Mouse (Mus musculus) common myeloid progenitor, adult 5-6 weeks (primary cell): Measurements from ENCODE around the gene Nup210l. TPM values are rescaled to one million over a fixed set of nuclear protein-coding genes. Genes with fewer than 3 reads are reported as not detected.

ENCODE experiments used
- ATAC-seq: replicated peaks from 2 replicates; pipeline ENCODE4 v1.8.0; 2016; ENCODE audit warnings: low read depth, mild to moderate bottlenecking, moderate TSS enrichment, inconsistent platforms; ENCODE audit not compliant: poor library complexity, severe bottlenecking
- total RNA-seq: library from RNA; stranded (forward); fragments of 200-1000, 187-1606 nt; gene quantifications from 2 replicates; pipeline ENCODE4 v1.2.3, GENCODE M21; 2017

The Nup210l gene
- total RNA-seq, 1 experiment from 2014 or later, result 0.27 TPM

DNA sequence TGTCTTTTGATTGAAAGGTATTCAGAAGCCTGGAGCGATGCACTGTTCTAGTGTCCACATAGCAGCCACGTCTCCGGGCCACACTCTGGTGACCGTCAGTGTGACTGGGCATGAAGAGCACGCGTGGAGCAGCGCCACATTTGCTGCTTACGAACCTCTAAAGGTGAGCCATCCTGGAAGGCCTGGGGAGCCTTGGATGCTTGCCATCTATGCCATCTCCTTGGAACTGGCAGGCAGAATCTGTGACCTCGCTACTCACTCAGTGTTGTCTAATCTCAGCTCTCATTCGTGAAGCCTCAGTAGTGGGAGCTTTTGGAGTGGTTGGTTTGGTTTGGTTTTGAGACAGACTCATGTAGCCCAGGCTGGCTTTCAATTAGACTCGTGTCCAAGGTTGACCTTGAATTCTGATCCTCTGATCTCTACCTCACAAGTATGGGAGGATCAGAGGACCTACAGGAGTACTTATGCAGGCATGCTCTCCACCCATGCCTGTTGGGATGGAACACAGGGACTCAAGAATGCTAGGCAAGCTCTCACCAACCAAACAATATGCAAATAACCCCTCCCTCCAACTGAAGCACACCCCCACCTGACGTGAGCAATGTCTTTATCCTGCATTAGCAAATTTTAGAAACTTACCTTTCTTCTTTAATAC lies 47.3 kb downstream of the Nup210l start:
- no peak for ATAC-seq

GRCm38 (mm10) chr3:90155996-90156395 lies 52.1 kb downstream of the Nup210l start:
- ATAC-seq, result peak; percentile 82

- ATAC-seq, result no peak
Observed at GRCm38 (mm10) chr3:90159757-90160156, 55.8 kb downstream of the Nup210l start.

- no peak for ATAC-seq
Observed at GRCm38 (mm10) chr3:90161541-90161940, 57.6 kb downstream of the Nup210l start.

DNA sequence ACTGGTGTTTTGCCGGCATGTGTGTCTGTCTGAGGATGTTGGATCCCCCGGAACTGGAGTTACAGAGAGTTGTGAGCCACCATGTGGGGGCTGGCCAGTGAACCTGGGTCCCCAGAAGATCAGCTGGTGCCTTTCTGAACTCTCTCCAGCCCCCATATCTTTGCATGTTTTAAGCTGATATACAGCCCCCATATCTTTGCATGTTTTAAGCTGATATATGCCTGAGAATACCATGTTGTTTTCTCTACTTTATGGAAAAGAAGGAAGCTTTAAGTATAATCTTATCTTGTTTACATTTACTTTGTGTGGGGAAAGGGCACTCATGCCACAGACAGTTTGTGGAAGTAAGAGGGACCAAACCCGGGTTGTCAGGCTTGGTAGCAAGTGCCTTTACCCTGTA lies 75.6 kb downstream of the Nup210l start:
- ATAC-seq, result no peak

DNA sequence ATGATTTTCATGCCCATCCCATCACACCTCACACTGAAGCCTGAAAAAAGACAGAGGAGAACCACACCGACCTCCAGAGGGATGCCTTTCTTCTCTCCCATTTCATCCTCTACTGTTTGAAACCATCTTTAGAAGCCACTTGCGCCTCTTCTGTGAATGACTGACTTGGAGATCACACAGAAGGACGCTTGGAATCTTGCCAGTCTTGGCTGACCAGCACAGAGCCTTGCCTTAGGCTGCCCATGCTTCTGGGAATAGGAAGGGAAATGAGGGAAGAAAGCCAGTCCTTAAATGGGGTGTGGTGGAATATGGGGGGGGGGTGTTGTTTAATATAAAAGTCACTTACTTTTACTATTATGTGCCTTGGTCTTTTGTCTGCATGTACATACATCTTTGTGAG lies 79.6 kb downstream of the Nup210l start:
- no peak for ATAC-seq

DNA sequence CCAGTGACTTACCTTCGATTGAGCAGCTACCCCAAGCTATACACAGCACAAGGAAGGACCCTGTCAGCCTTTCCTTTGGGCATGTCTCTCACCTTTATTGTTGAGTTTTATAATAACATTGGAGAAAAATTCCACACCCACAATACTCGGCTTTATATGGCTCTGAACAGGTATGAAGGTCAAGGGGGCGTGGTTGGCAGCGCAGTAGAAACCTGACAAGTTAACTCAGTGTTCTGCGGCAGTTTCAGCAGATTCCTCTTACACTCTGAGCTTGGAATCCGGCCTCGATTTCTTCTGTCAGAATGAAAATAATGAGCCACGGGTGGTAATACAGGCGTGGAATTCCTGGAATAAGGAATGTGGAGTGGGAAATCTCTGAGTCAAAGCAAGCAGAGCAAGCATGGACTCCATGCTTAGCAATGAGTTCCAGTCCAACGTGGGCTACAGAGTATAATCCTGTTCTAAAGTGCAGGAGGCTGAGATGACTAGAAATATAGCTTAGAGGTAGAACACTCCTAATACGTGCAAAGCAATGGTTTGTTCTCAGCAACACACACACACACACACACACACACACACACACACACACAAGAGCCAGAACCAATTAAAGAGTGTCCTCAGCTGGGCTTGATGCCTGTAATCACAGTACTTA lies 87.1 kb downstream of the Nup210l start:
- no peak for ATAC-seq

GRCm38 (mm10) chr3:90194759-90195158 lies 90.8 kb downstream of the Nup210l start:
- ATAC-seq, result no peak

- ATAC-seq, result no peak
Observed at GRCm38 (mm10) chr3:90195644-90196043, 91.7 kb downstream of the Nup210l start.

GRCm38 (mm10) chr3:90197548-90197947 lies 93.6 kb downstream of the Nup210l start:
- ATAC-seq, result no peak

DNA sequence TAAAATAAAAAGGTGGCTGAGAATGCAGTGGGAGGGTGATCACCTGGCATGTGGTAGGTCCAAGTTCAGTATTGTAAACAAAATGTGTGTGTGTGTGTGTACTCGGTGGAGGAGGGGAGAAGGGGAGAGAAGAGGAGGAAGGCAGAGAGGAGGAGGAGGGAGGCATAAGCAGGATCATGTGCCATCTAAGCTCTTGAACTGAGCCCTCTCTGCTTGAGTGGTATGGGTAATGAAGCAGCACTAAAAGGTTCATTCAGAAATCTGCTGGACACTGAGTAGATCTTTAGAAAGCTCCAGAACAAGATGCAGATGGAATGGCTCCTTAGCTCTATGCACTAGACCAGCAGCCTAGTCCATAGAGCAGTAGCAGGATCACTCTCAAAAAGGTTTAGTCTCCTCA lies 99.0 kb downstream of the Nup210l start:
- ATAC-seq, result no peak

GRCm38 (mm10) chr3:90203619-90204018 lies 99.7 kb downstream of the Nup210l start:
- no peak for ATAC-seq

DNA sequence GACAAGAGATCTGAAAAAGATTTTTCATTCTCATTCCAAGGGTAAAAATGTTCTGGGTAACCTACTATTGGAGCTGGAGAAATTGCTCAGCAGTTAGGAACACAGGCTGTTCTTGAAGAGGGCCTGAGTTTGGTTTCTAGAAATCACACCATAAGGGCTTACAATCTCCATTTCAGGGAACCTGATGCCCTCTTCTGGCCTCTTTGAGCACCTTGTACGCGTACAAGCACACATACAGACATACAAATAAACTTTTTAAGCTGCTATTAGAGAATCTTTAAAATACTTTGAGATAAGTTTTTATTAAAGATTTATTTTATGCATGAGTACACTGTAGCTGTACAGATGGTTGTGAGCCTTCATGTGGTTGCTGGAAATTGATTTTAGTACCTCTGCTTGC lies 100.7 kb downstream of the Nup210l start:
- ATAC-seq, result no peak

- no peak for ATAC-seq
Observed at GRCm38 (mm10) chr3:90208662-90209061, 104.7 kb downstream of the Nup210l start.

DNA sequence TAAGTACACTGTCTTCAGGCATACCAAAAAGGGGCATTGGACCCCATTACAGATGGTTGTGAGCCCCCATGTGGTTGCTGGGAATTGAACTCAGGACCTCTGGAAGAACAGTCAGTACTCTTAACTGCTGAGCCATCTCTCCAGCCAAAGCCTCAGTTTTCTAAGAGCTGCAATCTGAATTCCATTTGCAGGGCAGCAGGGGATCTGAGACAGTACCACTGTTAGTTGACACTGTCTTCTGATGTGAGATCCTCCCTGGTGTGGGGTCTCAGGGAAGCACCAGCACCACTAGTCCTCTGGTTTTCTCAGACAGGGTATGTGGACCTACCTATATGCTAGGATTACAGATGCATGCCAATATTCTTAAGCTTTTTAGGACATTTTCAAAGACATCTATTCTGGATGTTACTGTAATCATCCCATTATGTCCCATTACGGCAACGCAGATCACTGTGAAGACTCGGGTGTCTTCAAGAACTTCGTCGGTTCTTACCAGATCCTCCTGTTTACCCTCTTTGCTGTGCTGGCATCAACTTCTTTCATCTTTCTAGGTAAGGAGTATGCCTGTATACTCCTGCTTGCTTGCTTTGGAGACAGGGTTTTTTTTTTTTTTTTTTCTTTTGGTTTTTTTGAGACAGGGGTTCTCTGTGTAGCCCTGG lies 106.1 kb downstream of the Nup210l start:
- no peak for ATAC-seq

- ATAC-seq, result no peak
Observed at GRCm38 (mm10) chr3:90211475-90212398, 107.8 kb downstream of the Nup210l start.

- ATAC-seq, result no peak
Observed at GRCm38 (mm10) chr3:90212723-90213122, 108.8 kb downstream of the Nup210l start.

- peak; percentile 95 for ATAC-seq
Observed at GRCm38 (mm10) chr3:90213377-90213866, 109.5 kb downstream of the Nup210l start, which contains the start of the genes Rps27 and Rab13. Gene Rps27, minus strand, starts transcription at chr3:90213651. Gene Rab13, plus strand, starts transcription at chr3:90213695.

DNA sequence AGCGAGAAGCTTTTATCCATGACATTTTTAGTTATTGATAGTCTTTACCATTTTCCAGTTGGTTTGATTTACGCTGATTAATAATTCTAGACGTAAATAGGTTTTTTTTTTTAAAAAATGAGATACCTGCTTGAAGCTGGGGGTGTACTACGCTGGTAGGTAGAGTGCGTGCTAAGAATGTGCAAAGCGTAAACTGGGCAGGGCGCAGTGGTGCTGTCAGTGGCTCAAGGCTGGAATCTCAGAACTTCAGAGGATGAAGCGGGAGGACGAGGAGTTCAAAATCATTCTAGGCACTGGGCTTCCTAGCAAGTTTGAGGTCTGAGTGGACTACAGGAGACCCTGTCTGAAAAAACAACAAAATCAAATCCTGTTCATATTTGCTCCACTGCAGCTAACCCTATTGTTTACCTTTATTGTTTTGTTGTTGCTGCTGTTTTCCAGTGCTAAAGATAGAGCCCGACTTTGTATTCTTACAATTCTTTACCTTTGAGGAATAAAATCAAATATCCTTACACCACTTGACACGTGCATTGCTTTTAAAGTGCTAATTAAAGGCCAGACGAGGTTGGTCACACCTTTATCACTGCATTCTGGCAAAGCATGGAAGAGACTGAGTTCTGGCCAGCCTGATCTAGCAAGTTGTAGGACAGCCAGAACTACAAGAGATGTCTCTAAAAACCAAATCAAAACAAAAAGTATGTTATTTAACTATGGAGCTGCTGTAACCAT lies 110.2 kb downstream of the Nup210l start:
- no peak for ATAC-seq
